Mouse (Mus musculus): Measurements from ENCODE around the gene Atp6v0c. TPM values are rescaled to one million over a fixed set of nuclear protein-coding genes. Genes with fewer than 3 reads are reported as not detected.

Gene Atp6v0c
- polyA plus RNA-seq, 1 experiment from 2014 or later, result 467 TPM

GRCm38 (mm10) chr17:24119446-24119845 is 50.1 kb downstream of the Atp6v0c start:
- DNase-seq (ENCODE audit: low spot score), result no peak
- H3K36me3 ChIP-seq, result 0 out of 2 replicates have a peak, but pooled peaks cover 2% of the 10 kb centered on the region
- 90% methylated on average over 3 of the region's 3 CpGs for WGBS
- H3K9me3 ChIP-seq (replicated peaks), result no peaks in the 10 kb centered on the region
- H3K27me3 ChIP-seq (ENCODE audit: low read depth, poor library complexity, severe bottlenecking), result no peaks in the 10 kb centered on the region
- H3K4me1 ChIP-seq, result no peaks in the 10 kb centered on the region
- no peak overlapping the region for H3K4me3 ChIP-seq
- H3K27ac ChIP-seq (replicated peaks), result no peak overlapping the region

Other genes starting within 250 kb of the Atp6v0c start
- gene Sbp, start 228.0 kb downstream of the Atp6v0c start, polyA plus RNA-seq (2016; fragmentation: Nextera tagmentation; extraction: Ambion mirVana), result not detected in 2 replicates
- not detected in 2 replicates for gene Sbpl, start 214.4 kb downstream of the Atp6v0c start, polyA plus RNA-seq (2016; fragmentation: Nextera tagmentation; extraction: Ambion mirVana)
- gene Prss30, start 189.1 kb downstream of the Atp6v0c start, polyA plus RNA-seq (2016; fragmentation: Nextera tagmentation; extraction: Ambion mirVana), result not detected in 2 replicates
- gene Prss22, start 171.6 kb downstream of the Atp6v0c start, polyA plus RNA-seq (2016; fragmentation: Nextera tagmentation; extraction: Ambion mirVana), result 0.26 TPM in 2 replicates
- gene Prss27, start 131.6 kb downstream of the Atp6v0c start, polyA plus RNA-seq (2016; fragmentation: Nextera tagmentation; extraction: Ambion mirVana), result 0.10 TPM in 1 of 2 replicates, not detected in the other
- 91.1 and 91.5 TPM in 2 replicates for gene Kctd5, start 96.2 kb downstream of the Atp6v0c start, polyA plus RNA-seq (2016; fragmentation: Nextera tagmentation; extraction: Ambion mirVana)
- gene Pdpk1, start 18.8 kb downstream of the Atp6v0c start, polyA plus RNA-seq (2016; fragmentation: Nextera tagmentation; extraction: Ambion mirVana), result 31.5 and 37.9 TPM in 2 replicates
- gene Amdhd2, start 5.9 kb downstream of the Atp6v0c start, polyA plus RNA-seq (2016; fragmentation: Nextera tagmentation; extraction: Ambion mirVana), result 42.4 and 44.8 TPM in 2 replicates
- 5.3 and 12.5 TPM in 2 replicates for gene Tbc1d24, start 35.9 kb upstream of the Atp6v0c start, polyA plus RNA-seq (2016; fragmentation: Nextera tagmentation; extraction: Ambion mirVana)
- gene Ntn3, start 39.8 kb upstream of the Atp6v0c start, polyA plus RNA-seq (2016; fragmentation: Nextera tagmentation; extraction: Ambion mirVana), result 3.8 and 4.4 TPM in 2 replicates
- 22.4 and 22.9 TPM in 2 replicates for gene Tedc2, start 51.1 kb upstream of the Atp6v0c start, polyA plus RNA-seq (2016; fragmentation: Nextera tagmentation; extraction: Ambion mirVana)
- gene Ccnf, start 81.8 kb upstream of the Atp6v0c start, polyA plus RNA-seq (2016; fragmentation: Nextera tagmentation; extraction: Ambion mirVana), result 116 and 131 TPM in 2 replicates
- 0.12 TPM in 1 of 2 replicates, not detected in the other for gene Abca17, start 181.4 kb upstream of the Atp6v0c start, polyA plus RNA-seq (2016; fragmentation: Nextera tagmentation; extraction: Ambion mirVana)
- 8.6 and 13.3 TPM in 2 replicates for gene Abca3, start 182.2 kb upstream of the Atp6v0c start, polyA plus RNA-seq (2016; fragmentation: Nextera tagmentation; extraction: Ambion mirVana)
- 454 and 468 TPM in 2 replicates for gene Rnps1, start 244.9 kb upstream of the Atp6v0c start, polyA plus RNA-seq (2016; fragmentation: Nextera tagmentation; extraction: Ambion mirVana)

Data from midbrain, embryonic 10.5 days (tissue).